In the genomic region with DNA sequence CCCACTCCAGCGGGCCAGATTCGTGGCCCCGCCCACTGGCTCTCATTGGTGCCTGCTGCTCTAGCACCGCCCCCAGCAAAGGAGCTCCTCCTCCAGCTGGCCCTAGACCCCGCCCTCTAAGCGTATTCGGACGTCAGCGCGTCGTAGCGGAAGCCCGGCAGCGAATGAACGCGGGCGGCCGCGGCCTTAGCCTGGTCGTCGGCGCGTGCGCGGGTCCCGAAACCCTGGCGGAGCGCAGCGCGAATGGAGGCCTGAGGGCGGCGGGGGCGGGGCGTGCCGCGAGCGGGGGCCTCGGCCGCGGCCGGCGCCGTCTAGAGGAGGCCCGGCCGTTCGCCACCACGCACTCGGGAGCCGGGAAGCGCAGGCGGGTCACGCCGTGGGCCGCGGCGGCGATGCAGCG, we compare ENCODE assay signal across 8 mouse cellular contexts. TPM values are rescaled to one million over a fixed set of nuclear protein-coding genes. Genes with fewer than 3 reads are reported as not detected.
DNase-seq lines count a peak whose midpoint lies in the region; ATAC-seq lines count a peak whose summit lies in the region.

A gene (plus strand): TSS at position 157 of the 400 bp plus-strand sequence.

- H3K27me3 ChIP-seq in hindbrain, embryonic 15.5 days: no peaks in the 10 kb centered on the region

- peak; percentile 98 for DNase-seq in T-cell, adult 2 months (ENCODE audit: low spot score)
- peak; percentile 97 to 98 for DNase-seq in cerebellum, postnatal 36 days
- DNase-seq in frontal cortex, postnatal 36 days (ENCODE audit: low spot score in 2 of 2): peak; percentile 96 to 98
- DNase-seq in left cerebral cortex, adult 11 months (ENCODE audit: low spot score): peak; percentile 97
- peak; percentile 99 for DNase-seq in lung, postnatal 4 days
- peak; percentile 97 for DNase-seq in retina, postnatal 7 days (ENCODE audit: low read depth, low spot score)
- DNase-seq in urinary bladder, adult 2 months (ENCODE audit: low spot score): peak; percentile 91

- peak within 1 kb of the TSS; percentile 94 for H3K4me3 ChIP-seq in hindbrain, embryonic 15.5 days

- WGBS in hindbrain, embryonic 15.5 days: 0% methylated on average over 48 of the region's 58 CpGs

- H3K36me3 ChIP-seq in hindbrain, embryonic 15.5 days: no peaks in the 10 kb centered on the region

- peak within 1 kb of the TSS; percentile 91 for H3K9ac ChIP-seq in hindbrain, embryonic 15.5 days

- peak; percentile 98 for ATAC-seq in hindbrain, embryonic 15.5 days (ENCODE audit: low FRiP score, low read depth)

- peak within 1 kb of the TSS; percentile 75 for H3K4me2 ChIP-seq in hindbrain, embryonic 15.5 days

- H3K4me1 ChIP-seq in hindbrain, embryonic 15.5 days (replicated peaks): peaks cover 29% of the 10 kb centered on the region

- H3K27ac ChIP-seq in hindbrain, embryonic 15.5 days (replicated peaks): peak within 1 kb of the TSS; percentile 85

- H3K9me3 ChIP-seq in hindbrain, embryonic 15.5 days: no peaks in the 10 kb centered on the region

RNA-seq across cellular contexts. Expression of the gene that starts here (rescaled TPM):
- 15.2 and 19.3 TPM in 2 replicates for polyA plus RNA-seq in hindbrain, embryonic 15.5 days (2015; fragmentation: Nextera tagmentation; extraction: Ambion mirVana)
- 9.8 and 10.1 TPM in 2 replicates for polyA plus RNA-seq in urinary bladder, adult 2 months (2012; rRNA removed)

Comparison
In these comparisons a context has a peak if more than half of its experiments do, and no peak if none do; other contexts are left out.
1. Peak in every context shown above with its lines: DNase-seq, ATAC-seq, H3K4me3 ChIP-seq and H3K27ac ChIP-seq.